Mouse (Mus musculus) frontal cortex, postnatal 36 days (tissue): ENCODE measurements around the gene Fcor.

Experiments
- DNase-seq, 2 experiments: peaks; one replicate each; pipeline ENCODE4 v3.0.0; 2022; ENCODE audit warnings: low spot score in 2 of 2

Gene Fcor

DNA sequence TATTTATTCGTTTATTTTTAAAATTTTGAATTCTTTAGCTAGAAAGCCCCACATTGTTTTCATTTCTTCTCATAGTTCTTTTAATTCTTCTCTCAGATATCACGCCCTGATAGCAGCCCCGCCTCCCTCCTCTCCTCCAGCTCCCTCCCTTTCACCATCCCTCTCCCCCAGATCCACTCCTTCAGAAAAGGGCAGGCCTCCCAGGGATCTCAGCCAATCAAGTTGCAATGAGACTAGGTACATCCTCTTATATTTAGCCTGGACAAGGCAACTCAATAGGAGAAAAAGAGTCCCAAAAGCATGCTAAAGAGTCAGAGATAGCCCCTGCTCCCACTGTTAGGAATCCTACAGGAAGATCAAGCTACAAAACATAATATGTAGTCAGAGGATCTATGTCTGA is 2.5 kb upstream of the Fcor start:
- no peak for DNase-seq

DNA sequence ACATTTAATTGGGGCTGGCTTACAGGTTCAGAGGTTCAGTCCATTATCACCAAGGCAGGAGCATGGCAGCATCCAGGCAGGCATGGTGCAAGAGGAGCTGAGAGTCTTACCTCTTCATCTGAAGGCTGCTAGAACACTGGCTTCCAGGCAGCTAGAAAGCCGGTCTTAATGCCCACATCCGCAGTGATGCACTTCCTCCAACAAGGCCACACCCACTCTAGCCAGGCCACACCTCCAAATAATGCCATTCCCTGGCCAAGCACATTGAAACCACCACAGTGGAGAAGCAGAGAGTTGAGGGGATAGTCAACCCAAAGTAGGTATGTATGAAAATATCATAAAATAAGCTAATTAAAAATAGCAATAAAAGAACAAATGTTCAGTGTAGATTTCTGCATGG is 1.8 kb downstream of the Fcor start:
- DNase-seq: no peak

DNA sequence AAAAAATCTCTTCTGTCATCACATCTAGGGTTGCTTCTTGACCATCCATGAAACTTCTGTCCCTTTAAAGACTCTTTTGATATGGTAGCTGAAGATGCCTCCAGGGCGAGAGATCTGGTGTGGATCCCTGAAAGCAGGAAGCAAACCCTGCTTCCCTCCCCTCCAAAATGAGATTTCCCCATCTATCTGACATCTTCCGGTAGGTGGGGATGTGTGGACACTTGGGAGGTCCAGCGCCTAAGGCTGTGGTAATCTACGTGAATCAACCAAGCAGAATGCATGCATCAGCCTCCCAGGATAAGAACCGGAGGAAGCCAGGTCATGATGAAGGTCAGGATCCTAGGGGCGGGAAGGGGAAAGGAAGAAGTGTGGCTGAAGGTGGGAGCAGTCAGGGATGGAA is 6.7 kb downstream of the Fcor start, which contains the start of gene Mcemp1:
Gene Mcemp1, plus strand, starts transcription at position 248 of the 400 bp plus-strand sequence.
- DNase-seq: no peak

DNA sequence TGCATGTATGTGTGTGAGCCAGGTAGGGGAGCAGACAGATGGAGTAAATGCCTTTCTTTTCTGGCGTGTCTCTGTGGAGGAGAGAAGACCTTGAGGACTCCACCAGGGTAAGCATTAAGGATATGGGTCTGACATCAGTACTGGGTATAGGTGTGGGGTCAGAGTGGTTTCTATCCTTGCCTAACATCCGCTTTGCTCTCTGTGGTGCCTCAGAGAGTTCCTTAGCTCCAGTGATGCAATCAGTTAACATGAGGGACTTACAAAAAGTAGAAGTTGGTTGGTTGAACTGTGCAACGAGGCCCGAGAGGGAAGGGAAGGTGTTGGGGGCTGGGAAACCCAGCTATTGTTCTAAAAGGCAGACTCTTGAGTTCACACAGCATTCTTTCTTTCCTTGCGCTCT is 7.8 kb downstream of the Fcor start:
- DNase-seq: no peak

DNA sequence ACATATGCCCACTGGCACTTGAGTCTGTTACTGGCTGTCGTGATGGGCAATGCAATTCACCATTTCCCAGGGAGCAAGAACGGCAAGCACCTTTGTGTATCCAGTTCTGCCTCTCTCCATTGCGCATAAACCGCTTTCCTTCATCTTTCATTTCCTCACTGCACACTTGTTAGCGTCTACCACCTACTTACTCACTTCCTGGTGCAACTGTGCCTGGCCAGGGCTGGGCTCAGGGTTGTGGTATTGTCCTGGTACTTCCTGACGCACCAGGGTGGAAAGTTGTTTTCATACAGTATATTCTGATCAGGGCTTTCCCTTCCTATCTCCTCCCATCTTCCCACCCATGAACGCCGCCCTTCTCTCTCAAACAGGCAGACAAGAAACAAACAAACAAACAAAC is 11.3 kb downstream of the Fcor start:
- no peak for DNase-seq

DNA sequence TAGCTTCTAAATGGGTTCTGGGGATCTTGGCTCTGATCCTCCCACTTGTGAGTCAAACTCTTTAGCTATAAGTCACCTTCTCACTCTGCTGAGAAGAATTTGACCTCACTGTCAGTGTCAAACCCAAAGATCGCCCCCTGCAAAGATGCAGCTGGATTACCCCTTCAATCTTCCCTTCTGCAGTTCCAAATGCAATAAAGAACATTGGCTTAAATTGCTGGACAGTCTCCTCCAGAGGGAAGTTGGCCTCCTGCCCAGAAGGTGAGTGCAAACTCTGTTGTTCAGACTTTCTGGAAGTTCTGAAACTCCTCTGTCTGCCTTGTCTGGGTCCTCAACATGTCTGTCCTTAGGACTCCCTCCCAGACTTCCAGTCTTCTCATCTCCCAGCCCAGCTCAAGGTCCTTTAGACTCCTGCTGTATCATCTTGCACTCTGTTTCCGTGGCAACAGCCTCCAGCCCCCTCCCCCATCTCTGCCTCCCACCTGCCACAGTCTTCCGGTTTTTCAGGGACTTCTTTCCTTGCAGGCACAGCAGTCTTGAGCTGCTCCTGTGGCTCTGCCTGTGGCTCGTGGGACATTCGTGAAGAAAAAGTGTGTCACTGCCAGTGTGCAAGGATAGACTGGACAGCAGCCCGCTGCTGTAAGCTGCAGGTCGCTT is 15.3 kb downstream of the Fcor start:
- DNase-seq: peak; percentile 30 to 34

DNA sequence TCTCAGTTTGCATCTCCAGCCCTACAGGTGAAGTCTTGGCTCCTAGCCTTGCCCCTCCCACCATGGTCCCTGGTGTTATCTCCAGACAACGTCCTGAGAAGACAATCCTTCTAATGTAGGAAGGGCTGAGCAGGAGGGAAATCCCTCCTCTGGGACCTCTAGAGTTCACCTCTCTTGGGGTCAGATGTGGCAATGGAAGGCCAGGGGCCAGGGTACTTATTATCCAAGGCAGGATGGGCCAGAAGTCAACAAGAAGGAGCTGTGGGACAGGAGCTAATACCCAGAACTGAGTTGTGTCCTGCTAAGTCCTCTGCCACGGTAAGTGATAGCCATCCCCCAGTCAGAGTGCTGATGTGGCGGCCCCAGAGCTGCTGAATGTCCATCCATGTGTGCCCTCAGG is 16.6 kb downstream of the Fcor start, which contains the start of gene Retn:
Gene Retn, plus strand, starts transcription at position 245 of the 400 bp plus-strand sequence.
- DNase-seq: no peak

DNA sequence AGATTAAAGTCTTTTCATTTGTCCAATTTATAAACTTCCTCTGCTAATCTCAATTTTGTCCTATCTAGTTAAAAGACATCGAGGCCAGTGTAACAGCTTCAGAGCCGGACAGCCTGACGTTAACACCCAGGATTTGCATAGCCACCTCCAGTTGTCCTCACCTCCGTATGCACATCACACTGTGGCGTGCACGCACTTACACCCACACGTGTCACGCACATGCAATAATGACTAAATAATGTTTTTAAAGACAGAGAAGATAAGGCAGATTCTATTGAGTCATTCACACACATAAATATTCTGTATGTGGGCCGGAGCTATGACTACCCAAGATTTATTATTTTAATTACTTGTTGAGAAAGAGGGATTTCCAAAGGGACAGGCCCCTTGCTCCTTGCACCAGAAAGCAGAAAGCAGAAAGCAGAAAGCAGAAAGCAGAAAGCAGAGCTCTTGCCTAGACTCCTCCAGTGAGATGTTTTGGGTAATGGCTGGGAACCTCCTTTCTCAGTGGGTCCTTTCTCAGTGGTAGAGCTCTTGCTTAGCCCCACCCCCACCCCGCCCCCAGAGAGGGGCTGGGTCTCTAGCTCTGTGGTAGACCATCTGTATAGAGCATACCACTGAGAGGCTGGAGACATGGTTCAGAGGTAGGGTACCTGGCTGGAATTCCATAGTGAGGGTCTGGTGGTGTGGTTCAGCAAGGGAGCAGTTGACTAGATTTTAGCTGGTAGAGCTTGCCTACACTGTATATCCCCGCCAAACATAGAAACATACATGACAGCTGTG is 17.2 kb downstream of the Fcor start:
- no peak for DNase-seq

DNA sequence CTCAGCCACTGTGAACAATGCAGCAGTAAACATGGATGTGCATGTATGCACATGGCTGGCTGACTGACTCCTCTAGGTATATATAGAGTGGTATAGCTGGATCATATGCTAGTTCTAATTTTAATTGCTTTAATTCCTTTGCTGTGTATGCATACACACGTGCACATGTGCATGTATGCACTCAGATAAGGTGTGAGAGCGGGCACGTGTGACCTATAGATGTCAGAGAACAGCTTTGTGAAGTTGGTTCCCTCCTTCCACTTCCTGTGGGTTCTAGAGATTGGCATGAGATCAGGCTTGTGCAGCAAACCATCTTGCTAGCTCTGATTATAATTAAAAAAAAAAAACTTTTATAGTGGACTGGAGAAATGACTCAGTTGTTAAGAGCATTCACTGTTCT is 19.3 kb downstream of the Fcor start:
- no peak for DNase-seq

DNA sequence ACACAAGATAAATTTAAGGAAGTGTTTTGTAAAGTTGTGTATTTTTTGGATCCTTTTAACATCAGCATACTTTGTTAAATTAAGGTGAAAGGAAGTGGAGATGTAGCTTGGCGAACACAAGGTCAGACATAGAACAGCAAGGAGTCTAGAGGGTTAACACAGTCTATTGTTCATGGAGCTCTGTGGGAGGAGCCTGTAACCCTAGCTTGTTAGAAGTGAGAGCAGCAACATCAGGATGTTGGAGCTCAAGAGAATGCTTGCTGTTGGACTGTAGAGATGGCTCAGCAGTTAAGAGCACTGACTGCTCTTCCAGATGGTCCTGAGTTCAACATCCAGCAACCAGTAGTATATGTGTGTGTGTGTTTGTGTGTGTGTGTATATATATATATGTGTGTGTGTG is 23.2 kb downstream of the Fcor start:
- no peak for DNase-seq

DNA sequence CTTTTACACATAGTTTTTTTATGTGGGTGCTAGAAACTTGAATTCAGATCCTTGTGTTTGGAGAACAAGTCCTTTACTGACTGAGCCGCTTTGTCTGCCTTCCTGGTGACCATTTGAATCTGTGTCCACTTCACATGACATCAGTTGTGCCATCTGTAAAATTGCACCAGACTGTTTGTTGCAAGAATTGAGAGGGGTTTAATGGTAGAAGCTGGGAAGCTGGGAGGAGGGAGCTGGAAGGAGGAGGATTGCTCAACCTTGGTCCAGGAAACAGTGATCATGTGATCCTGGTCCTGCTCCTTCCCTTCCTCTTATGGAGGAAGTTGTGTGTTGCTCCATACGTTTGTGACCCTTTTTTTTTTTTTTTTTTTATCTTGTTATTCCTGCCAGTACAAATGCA is 23.9 kb downstream of the Fcor start:
- no peak for DNase-seq

DNA sequence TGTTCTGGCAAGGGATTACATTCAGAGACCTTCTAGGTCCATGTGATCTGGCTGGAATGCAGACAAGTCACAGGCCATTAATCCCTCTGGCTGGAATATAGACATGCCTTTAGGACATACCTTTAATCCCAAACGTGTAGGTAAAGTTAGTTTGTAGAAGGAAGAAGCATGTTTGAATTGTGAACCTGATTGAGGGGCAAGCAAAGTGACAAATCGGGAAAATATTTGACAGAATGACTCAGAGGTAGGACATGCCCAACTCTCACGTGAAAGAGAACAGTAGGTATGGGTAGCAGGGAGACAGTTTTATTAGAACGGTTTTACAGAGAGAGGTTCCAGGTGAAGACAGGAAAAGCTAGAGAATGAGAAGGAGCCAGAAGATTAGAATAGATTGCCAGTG is 24.6 kb downstream of the Fcor start:
- no peak for DNase-seq

DNA sequence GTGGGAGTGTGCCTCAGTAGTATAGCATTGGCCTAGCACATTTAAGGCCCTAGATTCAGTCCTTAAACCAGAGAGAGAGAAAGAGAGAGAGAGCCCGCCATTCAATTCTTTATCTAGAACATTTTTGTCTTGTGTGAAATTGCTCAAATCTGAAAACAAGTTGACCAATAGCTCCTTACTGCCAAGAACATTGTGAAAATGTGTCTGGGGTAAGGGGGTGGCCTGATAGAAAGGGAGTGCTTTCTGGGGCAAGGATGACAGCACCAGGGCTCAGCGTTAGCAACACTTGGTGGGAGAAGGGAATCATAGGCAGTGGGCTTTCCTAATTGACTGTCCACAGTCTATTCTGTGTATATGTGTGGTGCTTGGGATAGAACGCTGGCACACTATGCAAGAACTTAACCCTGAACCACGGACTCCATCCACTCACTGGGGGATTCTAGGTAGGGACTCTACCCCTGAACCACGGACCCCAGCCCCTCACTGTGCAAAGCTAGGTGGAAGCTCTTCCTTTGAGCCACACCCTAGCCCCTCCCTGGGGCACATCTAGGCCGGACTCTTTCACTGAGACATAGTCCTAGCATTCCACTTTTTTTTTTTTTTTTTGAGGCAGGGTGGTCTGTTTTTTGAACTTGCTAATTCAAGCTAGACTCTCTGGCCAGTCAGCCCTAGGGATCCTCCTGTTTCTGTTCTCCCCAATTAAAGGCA is 25.2 kb downstream of the Fcor start:
- DNase-seq: no peak

DNA sequence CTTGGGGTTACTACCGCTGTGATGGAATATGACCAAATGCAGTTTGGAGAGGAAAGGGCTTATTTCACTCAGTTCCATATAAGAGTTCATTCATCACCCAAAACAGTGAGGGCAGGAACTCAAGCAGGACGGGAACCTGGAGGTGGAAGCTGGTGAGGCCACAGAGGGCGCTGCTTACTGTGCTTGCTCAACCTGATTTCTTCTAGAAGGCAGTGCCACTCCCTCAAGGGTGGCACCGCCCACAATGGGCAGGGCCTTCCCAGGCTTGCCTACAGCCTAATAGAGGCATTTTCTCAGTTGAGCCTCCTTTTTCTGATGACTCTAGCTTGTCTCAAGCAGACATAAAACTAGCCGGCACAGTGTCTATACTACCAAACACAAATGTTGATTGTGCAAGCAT is 26.4 kb downstream of the Fcor start:
- no peak for DNase-seq

DNA sequence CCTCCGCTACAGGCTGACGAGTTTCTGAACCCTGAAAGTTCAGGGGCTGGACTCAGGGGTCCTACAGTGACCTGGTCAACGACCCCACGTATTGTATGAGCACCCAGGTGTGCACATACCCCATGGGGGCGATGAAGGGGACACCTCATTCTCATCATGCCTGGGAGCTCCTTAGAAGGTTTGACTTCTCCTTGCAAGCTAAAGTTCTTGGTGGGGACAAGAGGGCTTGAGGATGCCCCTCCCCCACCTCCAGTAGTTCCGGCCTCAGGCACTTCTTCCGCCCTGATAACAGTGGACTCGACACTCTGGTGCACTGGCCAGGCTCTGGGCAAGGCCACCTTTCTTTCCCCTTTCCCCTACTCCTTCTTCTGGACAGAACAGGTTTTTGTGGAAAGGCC is 40.7 kb downstream of the Fcor start:
- no peak for DNase-seq

DNA sequence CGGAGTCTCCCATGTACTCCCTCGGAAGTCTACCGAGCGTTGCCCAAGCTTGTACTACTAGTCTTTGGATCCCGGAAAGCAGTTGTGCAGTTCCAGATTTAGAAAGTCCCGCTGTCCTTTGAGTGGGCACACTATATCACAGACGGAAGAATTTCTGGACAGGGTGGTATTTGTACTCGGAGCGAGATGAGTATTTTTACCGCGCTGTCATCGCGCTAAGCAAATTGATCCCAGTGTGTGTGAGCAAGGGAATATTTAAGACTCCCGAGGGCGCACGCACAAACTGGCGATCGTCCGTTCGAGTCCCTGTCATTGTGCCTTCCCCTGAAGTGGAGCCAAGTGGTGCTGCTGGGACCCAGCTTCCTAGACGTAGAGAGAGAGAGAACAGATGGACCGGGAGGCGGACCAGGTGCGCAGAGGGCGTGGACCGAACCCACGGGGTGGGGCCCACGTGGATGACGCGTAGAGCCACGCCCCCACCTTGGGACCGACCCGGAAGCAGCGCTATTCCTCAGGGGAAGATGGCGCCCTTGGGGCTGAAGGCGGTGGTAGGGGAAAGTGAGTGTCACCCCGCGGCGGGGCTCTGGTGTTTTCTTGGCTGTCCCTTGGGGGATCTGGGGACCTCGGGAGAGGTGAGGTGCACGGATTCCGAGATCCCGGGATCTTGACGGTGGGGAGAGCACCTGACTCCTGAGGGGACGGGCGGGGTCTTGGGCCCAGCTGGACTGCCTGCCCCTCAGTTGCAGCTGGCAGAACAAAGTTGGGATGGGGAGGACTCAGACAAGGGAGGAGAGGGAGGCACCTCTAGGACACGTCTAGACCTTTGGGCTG is 41.3 kb downstream of the Fcor start, which contains the start of gene Stxbp2:
Gene Stxbp2, plus strand, starts transcription at position 309 of the 831 bp plus-strand sequence.
- peak; percentile 65 to 75 for DNase-seq

DNA sequence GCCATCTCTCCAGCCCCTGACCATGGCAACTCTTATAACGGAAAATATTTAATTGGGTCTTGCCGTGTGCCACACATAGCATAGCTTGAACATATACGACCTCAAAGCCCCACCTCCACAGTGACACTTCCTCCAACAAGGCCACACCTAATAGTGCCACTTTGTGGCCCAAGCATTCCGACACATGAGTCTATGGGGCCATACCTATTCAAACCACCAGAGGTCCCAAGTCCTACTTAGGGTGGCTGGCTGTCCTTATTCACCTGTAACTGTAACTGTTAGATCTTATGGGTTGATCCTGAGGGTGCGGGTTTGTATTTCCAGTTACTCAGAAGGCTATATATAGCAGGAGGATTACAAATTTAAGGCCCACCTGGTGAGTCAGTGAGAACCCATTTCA is 44.1 kb downstream of the Fcor start:
- peak in 1 of 2 experiments; percentile 31 for DNase-seq

DNA sequence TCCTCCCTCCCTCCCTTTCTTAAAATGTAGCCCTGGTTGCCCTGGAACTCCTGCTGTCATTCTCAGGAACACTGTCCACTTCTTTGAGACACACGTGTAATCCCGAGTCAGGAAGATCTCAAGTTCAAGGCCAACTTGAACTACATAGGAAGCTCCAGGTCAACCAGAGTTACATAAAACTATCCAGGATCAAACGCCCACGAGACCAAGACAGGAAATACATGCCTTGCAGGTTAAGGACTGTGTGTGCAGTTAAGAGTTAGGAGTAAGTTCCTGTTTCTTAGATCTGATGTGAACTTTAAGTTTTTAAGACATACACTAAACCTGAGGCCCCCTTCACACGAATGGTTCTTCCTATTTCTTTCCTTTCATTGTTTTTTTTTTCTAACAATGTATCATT is 45.2 kb downstream of the Fcor start:
- DNase-seq: no peak

DNA sequence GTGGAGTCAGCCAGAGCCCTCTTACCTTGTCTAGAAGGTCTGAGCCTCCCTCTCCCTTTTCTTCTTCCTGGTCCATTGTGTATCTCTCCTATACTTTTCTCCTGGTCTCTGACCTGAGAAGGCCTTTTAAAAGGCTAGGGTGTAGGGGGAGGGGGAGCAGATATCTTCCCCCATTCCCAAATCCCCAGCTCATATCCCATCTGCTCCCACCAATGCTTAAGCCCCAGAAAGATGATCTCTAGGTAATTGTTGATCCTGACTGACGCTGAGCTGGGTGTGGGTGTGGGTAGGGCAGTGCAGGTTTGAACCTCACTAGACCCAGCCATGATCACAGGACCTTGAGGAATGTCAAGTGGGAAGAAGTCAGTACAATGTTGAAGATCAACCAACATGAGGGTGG is 46.7 kb downstream of the Fcor start, which contains the start of gene Pcp2:
Gene Pcp2, minus strand, starts transcription at position 101 of the 400 bp plus-strand sequence.
- DNase-seq: no peak

DNA sequence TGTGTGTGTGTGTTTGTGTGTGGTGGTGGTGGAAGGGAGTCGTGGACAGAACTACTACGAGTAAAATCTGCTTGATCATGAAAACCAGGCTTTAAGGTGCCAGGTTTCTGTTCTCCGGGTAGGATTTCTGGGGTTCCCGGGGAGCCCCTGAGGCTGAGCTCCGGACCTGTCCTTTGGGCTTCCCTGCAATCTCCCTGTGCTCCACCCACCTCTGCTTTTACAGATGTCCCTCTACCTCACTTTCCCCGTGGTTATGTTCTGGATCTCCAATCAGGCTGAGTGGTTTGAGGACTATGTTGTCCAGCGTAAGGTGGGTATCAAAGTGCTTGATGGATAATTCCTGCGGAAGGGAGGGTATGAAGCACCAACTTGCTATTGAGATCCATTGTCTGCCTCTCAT is 50.0 kb downstream of the Fcor start:
- no peak for DNase-seq

DNA sequence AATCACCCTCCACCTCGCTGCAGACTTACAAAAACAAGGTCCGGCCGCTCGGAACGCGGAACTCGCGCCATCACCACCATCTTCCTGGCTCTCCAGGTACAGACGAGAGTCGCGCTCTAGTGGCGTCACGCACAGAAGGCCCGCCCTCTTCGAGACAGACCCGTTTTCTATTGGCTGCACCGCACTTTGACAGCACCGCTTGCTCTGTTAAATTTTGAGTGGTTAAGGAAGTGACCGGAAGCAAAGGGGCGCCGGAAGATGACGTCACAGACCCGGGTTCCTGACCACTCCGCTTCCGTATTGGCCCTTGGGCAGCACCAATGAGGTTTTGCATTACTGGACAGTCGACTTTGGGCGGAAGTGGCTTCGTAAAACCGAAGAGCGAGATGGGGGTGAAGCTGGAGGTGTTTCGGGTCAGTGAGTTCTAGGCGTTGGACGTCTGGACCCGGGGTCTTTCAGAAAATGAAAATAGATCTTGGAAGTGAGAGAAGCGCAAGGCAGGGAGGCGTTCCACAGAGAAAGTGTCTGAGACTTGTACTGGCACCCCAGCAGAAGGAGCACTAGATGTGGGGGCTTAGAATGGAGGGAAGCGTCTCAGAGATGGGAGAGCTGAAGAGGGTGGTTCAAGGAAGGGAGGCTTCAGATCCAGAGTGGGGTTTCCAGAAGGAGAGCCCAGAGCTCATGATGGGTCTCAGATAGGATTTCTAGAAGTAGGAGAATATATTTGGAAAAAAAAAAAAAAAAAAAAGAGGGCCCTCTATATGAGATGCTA is 50.8 kb downstream of the Fcor start, which contains the start of the genes Xab2 and Pet100:
Gene Xab2, minus strand, starts transcription at position 118 of the 772 bp plus-strand sequence.
Gene Pet100, plus strand, starts transcription at position 350 of the 772 bp plus-strand sequence.
- DNase-seq: peak; percentile 99 to 100
